Mouse (Mus musculus) midbrain, embryonic 13.5 days (tissue): ENCODE data around the gene Magix. TPM values are rescaled to one million over a fixed set of nuclear protein-coding genes. Genes with fewer than 3 reads are reported as not detected.

ENCODE experiments used
- ATAC-seq: fragments of 200-750 bp; cut with Nextera tagmentation; 2 replicates; pipeline ENCODE4 v1.8.0; 2017; ENCODE audit warnings: mild to moderate bottlenecking, moderate TSS enrichment, moderate library complexity
- H3K27ac ChIP-seq: fragments of 300-500 bp; sonication (generic); 2 replicates; pipeline ENCODE4 v1.5.1; 2015; ENCODE audit warnings: inconsistent platforms, mild to moderate bottlenecking, moderate library complexity
- H3K27me3 ChIP-seq: fragments of 300-500 bp; sonication (generic); 2 replicates; pipeline ENCODE4 v1.6.1; 2015; ENCODE audit warnings: mild to moderate bottlenecking, inconsistent platforms
- H3K36me3 ChIP-seq: fragments of 300-500 bp; sonication (generic); 2 replicates; pipeline ENCODE4 v1.6.1; 2015; ENCODE audit warnings: mild to moderate bottlenecking, inconsistent platforms
- H3K4me1 ChIP-seq: fragments of 300-500 bp; sonication (generic); replicated peaks from 2 replicates; pipeline ENCODE4 v1.6.1; 2015; ENCODE audit warnings: inconsistent platforms
- H3K4me2 ChIP-seq: fragments of 300-500 bp; sonication (generic); replicated peaks from 2 replicates; pipeline ENCODE4 v1.6.1; 2015; ENCODE audit warnings: moderate library complexity, mild to moderate bottlenecking, inconsistent platforms
- H3K4me3 ChIP-seq: fragments of 300-500 bp; sonication (generic); replicated peaks from 2 replicates; pipeline ENCODE4 v1.5.1; 2015; ENCODE audit warnings: mild to moderate bottlenecking, inconsistent platforms
- H3K9ac ChIP-seq: fragments of 300-500 bp; sonication (generic); replicated peaks from 2 replicates; pipeline ENCODE4 v1.6.1; 2015; ENCODE audit warnings: mild to moderate bottlenecking, inconsistent platforms
- H3K9me3 ChIP-seq: fragments of 300-500 bp; sonication (generic); 2 replicates; pipeline ENCODE4 v1.6.1; 2016; ENCODE audit warnings: mild to moderate bottlenecking, inconsistent platforms
- WGBS: fragments of 180-500 bp; shearing (Covaris S2); methylation state at CpG from one replicate; pipeline ENCODE4 v1.1.7; 2015; 5-methylcytosine and 5-hydroxymethylcytosine counted together
- polyA plus RNA-seq: library from polyadenylated mRNA; unstranded; fragments of >200 nt; fragmentation: Nextera tagmentation; extraction: Ambion mirVana; gene quantifications from 2 replicates; pipeline ENCODE4 v1.2.1, GENCODE M21; 2015

Magix gene
- polyA plus RNA-seq, 1 experiment from 2014 or later = 0.09 TPM

DNA sequence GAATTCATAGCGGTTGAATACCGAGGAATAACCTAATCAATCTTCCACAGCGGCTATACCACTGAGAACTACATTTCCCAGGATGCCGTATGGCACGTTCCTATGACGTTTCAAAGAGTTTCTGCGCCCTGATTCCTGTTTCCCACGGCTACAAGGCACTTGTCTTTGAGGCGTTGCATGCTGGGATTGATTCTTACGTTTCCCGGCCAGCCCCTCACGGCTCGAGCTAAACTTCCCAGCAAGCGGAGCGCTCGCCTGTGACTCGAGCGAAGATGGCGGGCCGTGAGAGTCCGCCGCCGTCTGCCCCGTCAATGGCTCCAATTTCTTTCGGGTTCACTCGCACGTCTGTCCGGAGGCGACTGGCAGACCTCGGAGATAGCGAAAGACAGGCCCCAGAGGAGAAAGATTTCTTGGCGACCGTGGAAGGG, 15.9 kb upstream of the Magix start, which contains the start of gene Gpkow:
Gene Gpkow (plus strand): TSS at position 178 of the 428 bp plus-strand sequence.
- WGBS = 22% methylated on average over 33 of the region's 33 CpGs
- Histone ChIP-seq H3K27me3 (no peaks in the 10 kb centered on the region), H3K9me3 (no peaks in the 10 kb centered on the region), H3K4me3 (peak within 1 kb of the TSS; percentile 55), H3K27ac (peak within 1 kb of the TSS; percentile 25; the same call in 1 of the 2 replicates), H3K9ac (peak within 1 kb of the TSS; percentile 60), H3K4me2 (peak within 1 kb of the TSS; percentile 59), H3K4me1 (peaks cover 11% of the 10 kb centered on the region; the same call in 1 of the 2 replicates), H3K36me3 (peaks cover 11% of the 10 kb centered on the region; the same call in 1 of the 2 replicates)
- ATAC-seq = peak; percentile 96

- H3K4me2 ChIP-seq = peak overlapping the region; percentile 37
- H3K9me3 ChIP-seq = no peaks in the 10 kb centered on the region
- peaks cover 9% of the 10 kb centered on the region; the same call in 1 of the 2 replicates for H3K36me3 ChIP-seq
- H3K27me3 ChIP-seq = no peaks in the 10 kb centered on the region
- no peak overlapping the region for H3K27ac ChIP-seq
- peak overlapping the region; percentile 55; the same call in 1 of the 2 replicates for H3K4me3 ChIP-seq
- 46% methylated on average over 6 of the region's 6 CpGs for WGBS
- no peak overlapping the region for H3K9ac ChIP-seq
- peak; percentile 67 for ATAC-seq
- H3K4me1 ChIP-seq = peaks cover 11% of the 10 kb centered on the region; the same call in 1 of the 2 replicates
These were observed 15.5 kb upstream of the Magix start for GRCm38 (mm10) chrX:7696520-7696919.

GRCm38 (mm10) chrX:7692862-7693261, 11.8 kb upstream of the Magix start:
- Histone ChIP-seq H3K9ac (no peak overlapping the region), H3K4me3 (no peak overlapping the region), H3K27ac (no peak overlapping the region), H3K4me2 (no peak overlapping the region), H3K9me3 (no peaks in the 10 kb centered on the region), H3K36me3 (no peaks in the 10 kb centered on the region), H3K4me1 (peaks cover 4% of the 10 kb centered on the region; the same call in 1 of the 2 replicates), H3K27me3 (no peaks in the 10 kb centered on the region)
- WGBS = 47% methylated on average over 4 of the region's 4 CpGs
- no peak for ATAC-seq

GRCm38 (mm10) chrX:7690486-7690885, 9.4 kb upstream of the Magix start:
- ATAC-seq = no peak
- no peaks in the 10 kb centered on the region for H3K9me3 ChIP-seq
- H3K27ac ChIP-seq = no peak overlapping the region
- H3K9ac ChIP-seq = no peak overlapping the region
- no peaks in the 10 kb centered on the region for H3K27me3 ChIP-seq
- no peak overlapping the region for H3K4me3 ChIP-seq
- 71% methylated on average over 3 of the region's 3 CpGs for WGBS
- no peaks in the 10 kb centered on the region for H3K36me3 ChIP-seq
- H3K4me1 ChIP-seq = no peaks in the 10 kb centered on the region
- no peak overlapping the region for H3K4me2 ChIP-seq

DNA sequence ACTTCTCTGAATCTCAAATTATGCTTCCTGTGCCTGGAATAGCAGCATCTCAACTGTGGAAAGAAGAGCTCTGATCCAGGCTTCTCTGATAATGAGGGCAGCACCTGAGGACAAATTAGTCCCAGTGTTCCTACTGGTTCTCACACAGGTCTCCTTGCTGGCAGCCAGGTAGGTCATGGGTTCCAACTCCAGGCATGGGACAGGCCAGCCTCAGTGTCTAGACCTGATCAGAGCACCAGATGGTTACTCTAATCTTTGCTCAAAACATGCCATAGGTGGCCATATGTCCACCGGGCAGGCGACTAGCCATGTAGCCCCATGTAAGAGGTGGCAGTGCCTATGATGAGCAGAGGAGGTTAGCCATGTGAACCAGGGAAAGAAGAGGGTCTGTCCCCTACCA, 7.3 kb upstream of the Magix start:
- ATAC-seq = no peak
- 98% methylated on average over 2 of the region's 2 CpGs for WGBS
- H3K27ac ChIP-seq = no peak overlapping the region
- no peak overlapping the region for H3K9ac ChIP-seq
- no peaks in the 10 kb centered on the region for H3K27me3 ChIP-seq
- H3K9me3 ChIP-seq = no peaks in the 10 kb centered on the region
- H3K4me2 ChIP-seq = no peak overlapping the region
- H3K4me1 ChIP-seq = no peaks in the 10 kb centered on the region
- no peaks in the 10 kb centered on the region for H3K36me3 ChIP-seq
- H3K4me3 ChIP-seq = no peak overlapping the region

GRCm38 (mm10) chrX:7680057-7680412, 1.0 kb downstream of the Magix start:
- peak overlapping the region; percentile 49 for H3K4me2 ChIP-seq
- H3K36me3 ChIP-seq = no peaks in the 10 kb centered on the region
- H3K27ac ChIP-seq = no peak overlapping the region
- no peaks in the 10 kb centered on the region for H3K9me3 ChIP-seq
- no peaks in the 10 kb centered on the region for H3K27me3 ChIP-seq
- H3K4me1 ChIP-seq = no peaks in the 10 kb centered on the region
- ATAC-seq = peak; percentile 69; the same call in 1 of the 2 replicates
- WGBS = 32% methylated on average over 12 of the region's 12 CpGs
- H3K9ac ChIP-seq = no peak overlapping the region; the same call in 1 of the 2 replicates
- H3K4me3 ChIP-seq = peak overlapping the region; percentile 28

DNA sequence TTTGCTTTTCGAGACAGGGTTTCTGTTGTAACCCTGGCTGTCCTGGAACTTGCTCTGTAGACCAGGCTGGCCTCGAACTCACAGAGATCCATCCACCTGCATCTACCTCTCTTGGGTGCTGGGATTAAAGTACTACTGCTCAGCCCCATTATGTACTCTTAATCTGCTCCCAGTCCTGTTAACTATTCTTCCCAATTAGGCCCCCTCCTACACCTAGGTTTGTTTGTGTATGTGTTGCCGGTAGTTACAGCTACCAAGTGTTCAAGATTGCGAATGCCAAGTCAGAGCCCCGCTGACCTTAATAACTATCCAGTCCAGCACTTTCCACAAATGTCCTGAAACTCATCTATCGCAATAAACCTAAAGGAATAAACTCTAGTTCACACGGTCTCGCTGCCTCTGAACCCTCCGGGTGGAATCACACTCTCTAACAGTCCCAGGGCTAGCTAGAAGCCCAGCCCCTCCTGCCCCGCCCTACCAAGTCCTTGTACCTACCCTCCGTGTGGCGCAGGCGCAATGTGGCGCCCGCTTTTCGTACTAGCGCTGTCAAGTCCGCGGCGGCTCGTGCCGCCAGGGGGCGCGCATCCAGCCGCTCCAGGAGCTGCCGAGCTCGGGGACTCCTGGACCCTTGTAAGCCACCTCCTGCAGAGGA, 1.5 kb downstream of the Magix start:
- ATAC-seq = peak; percentile 95
- H3K9ac ChIP-seq = no peak overlapping the region; the same call in 1 of the 2 replicates
- peak overlapping the region; percentile 28 for H3K4me3 ChIP-seq
- H3K4me2 ChIP-seq = peak overlapping the region; percentile 49
- H3K9me3 ChIP-seq = no peaks in the 10 kb centered on the region
- H3K4me1 ChIP-seq = no peaks in the 10 kb centered on the region
- H3K27me3 ChIP-seq = no peaks in the 10 kb centered on the region
- WGBS = 18% methylated on average over 27 of the region's 27 CpGs
- H3K36me3 ChIP-seq = no peaks in the 10 kb centered on the region
- no peak overlapping the region for H3K27ac ChIP-seq

- H3K4me1 ChIP-seq = no peaks in the 10 kb centered on the region
- no peaks in the 10 kb centered on the region for H3K36me3 ChIP-seq
- no peak overlapping the region for H3K4me2 ChIP-seq
- H3K27me3 ChIP-seq = no peaks in the 10 kb centered on the region
- H3K4me3 ChIP-seq = no peak overlapping the region
- H3K27ac ChIP-seq = no peak overlapping the region
- H3K9me3 ChIP-seq = no peaks in the 10 kb centered on the region
- no peak for ATAC-seq
- H3K9ac ChIP-seq = no peak overlapping the region
- WGBS = 46% methylated on average over 3 of the region's 3 CpGs
These were observed 2.1 kb downstream of the Magix start for GRCm38 (mm10) chrX:7678986-7679385.

DNA sequence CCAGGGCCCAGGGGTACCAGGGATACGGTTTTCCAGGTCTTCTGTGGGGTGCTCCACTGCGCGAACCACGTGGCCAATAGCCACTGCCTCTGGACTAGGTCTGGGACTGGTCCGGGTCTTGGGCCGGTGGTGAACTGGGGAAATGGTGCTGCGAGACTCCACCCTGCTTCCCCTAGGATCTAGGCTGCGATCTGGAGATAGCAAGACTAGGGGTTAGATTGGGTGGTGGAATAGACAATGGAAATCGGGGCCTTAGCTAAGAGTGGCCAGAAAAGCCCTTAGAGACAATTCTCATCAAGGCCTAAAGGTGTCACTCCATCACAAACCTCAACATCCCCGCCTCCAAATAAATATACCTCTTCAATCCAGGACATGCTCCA, 6.1 kb downstream of the Magix start:
- Histone ChIP-seq H3K9ac (no peak overlapping the region), H3K4me1 (0 out of 2 replicates have a peak, but pooled peaks cover 4% of the 10 kb centered on the region), H3K36me3 (no peaks in the 10 kb centered on the region), H3K4me3 (peak overlapping the region; percentile 19), H3K27ac (no peak overlapping the region), H3K4me2 (peak overlapping the region; percentile 43), H3K27me3 (0 out of 2 replicates have a peak, but pooled peaks cover 2% of the 10 kb centered on the region), H3K9me3 (no peaks in the 10 kb centered on the region)
- ATAC-seq = peak; percentile 18; the same call in 1 of the 2 replicates
- 43% methylated on average over 10 of the region's 10 CpGs for WGBS

GRCm38 (mm10) chrX:7674284-7675000, 6.6 kb downstream of the Magix start:
- Histone ChIP-seq H3K4me2 (peak overlapping the region; percentile 43), H3K4me1 (0 out of 2 replicates have a peak, but pooled peaks cover 4% of the 10 kb centered on the region), H3K27ac (no peak overlapping the region), H3K9ac (no peak overlapping the region), H3K4me3 (peak overlapping the region; percentile 19), H3K27me3 (0 out of 2 replicates have a peak, but pooled peaks cover 2% of the 10 kb centered on the region), H3K36me3 (no peaks in the 10 kb centered on the region), H3K9me3 (no peaks in the 10 kb centered on the region)
- ATAC-seq = peak; percentile 9; the same call in 1 of the 2 replicates
- 39% methylated on average over 28 of the region's 28 CpGs for WGBS

GRCm38 (mm10) chrX:7673578-7674281, 7.3 kb downstream of the Magix start:
- Histone ChIP-seq H3K9me3 (no peaks in the 10 kb centered on the region), H3K4me1 (0 out of 2 replicates have a peak, but pooled peaks cover 4% of the 10 kb centered on the region), H3K27me3 (0 out of 2 replicates have a peak, but pooled peaks cover 2% of the 10 kb centered on the region), H3K36me3 (no peaks in the 10 kb centered on the region), H3K4me2 (no peak overlapping the region), H3K27ac (no peak overlapping the region), H3K9ac (no peak overlapping the region), H3K4me3 (no peak overlapping the region)
- no peak for ATAC-seq
- 36% methylated on average over 12 of the region's 12 CpGs for WGBS
